Mouse (Mus musculus) ES-Bruce4 (cell line): ENCODE results near the gene Stk17b. TPM values are rescaled to one million over a fixed set of nuclear protein-coding genes. Genes with fewer than 3 reads are reported as not detected.

Experiments
- H3K27ac ChIP-seq: 2 replicates; pipeline ENCODE4 v1.5.1; 2012; ENCODE audit warnings: low read length, inconsistent platforms; ENCODE audit not compliant: insufficient read depth
- H3K27me3 ChIP-seq: 2 replicates; pipeline ENCODE4 v1.6.1; 2012; ENCODE audit warnings: mild to moderate bottlenecking, low read length, inconsistent platforms; ENCODE audit not compliant: control insufficient read depth, poor library complexity, insufficient read depth, severe bottlenecking
- H3K36me3 ChIP-seq: 2 replicates; pipeline ENCODE4 v1.6.1; 2012; ENCODE audit warnings: inconsistent platforms, mild to moderate bottlenecking, low read length, moderate library complexity; ENCODE audit not compliant: control insufficient read depth, poor library complexity, insufficient read depth, severe bottlenecking
- H3K4me1 ChIP-seq: one replicate; pipeline ENCODE4 v1.8.1; 2011; ENCODE audit warnings: low read length; ENCODE audit not compliant: control insufficient read depth, insufficient read depth
- H3K4me3 ChIP-seq: 2 replicates; pipeline ENCODE4 v1.5.1; 2011; ENCODE audit warnings: low read depth, mild to moderate bottlenecking, low read length
- H3K9ac ChIP-seq: 2 replicates; pipeline ENCODE4 v1.6.1; 2012; ENCODE audit warnings: low read depth, mild to moderate bottlenecking, inconsistent platforms; ENCODE audit not compliant: poor library complexity, severe bottlenecking
- H3K9me3 ChIP-seq: replicated peaks from 2 replicates; pipeline ENCODE4 v1.6.1; 2012; ENCODE audit warnings: mild to moderate bottlenecking, low read length, inconsistent platforms; ENCODE audit not compliant: control insufficient read depth, poor library complexity, insufficient read depth, severe bottlenecking
- CTCF ChIP-seq: IDR thresholded peaks from one replicate; pipeline ENCODE4 v1.8.1; 2011; ENCODE audit warnings: low read depth, low read length
- EP300 ChIP-seq: IDR thresholded peaks from 2 replicates; pipeline ENCODE4 v1.6.1; 2011; ENCODE audit warnings: low read depth, low read length; ENCODE audit not compliant: insufficient read depth
- POLR2A ChIP-seq: IDR thresholded peaks from one replicate; pipeline ENCODE4 v1.8.1; 2011; ENCODE audit warnings: low read length; ENCODE audit not compliant: insufficient read depth
- polyA plus RNA-seq: library from polyadenylated mRNA; stranded (reverse); fragments of >200 nt; gene quantifications from 2 replicates; pipeline ENCODE4 v1.2.4, GENCODE M21; 2011; ENCODE audit warnings: low read depth; ENCODE audit not compliant: missing spikeins, insufficient read depth, insufficient read length

Gene Stk17b
- polyA plus RNA-seq, 1 experiment, result 48.1 TPM

DNA sequence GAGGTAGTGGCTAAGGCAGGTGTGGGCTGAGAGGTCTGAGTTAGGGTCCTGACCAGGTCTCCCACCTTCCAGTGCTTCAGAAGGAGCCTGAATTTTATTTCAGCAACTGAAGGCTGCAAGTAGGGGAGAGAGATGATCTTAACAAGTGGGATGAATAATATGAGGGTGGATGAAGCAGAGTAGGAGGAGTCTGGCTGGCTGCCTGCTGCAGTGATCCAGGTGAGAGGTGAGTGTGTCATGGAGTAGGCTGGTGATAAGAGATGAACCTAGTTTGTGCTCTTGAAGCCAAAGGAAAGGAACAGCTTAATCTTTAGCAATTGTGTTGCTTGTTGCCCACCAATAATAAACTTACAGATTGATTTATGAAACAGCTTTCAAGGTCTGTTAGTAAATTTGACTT is 37.0 kb upstream of the Stk17b start:
- H3K4me3 ChIP-seq, result no peak overlapping the region
- H3K27ac ChIP-seq, result no peak overlapping the region
- H3K27me3 ChIP-seq, result no peaks in the 10 kb centered on the region
- no peak overlapping the region for H3K9ac ChIP-seq
- no peak for TF ChIP-seq CTCF
- no peaks in the 10 kb centered on the region for H3K4me1 ChIP-seq
- H3K36me3 ChIP-seq, result no peaks in the 10 kb centered on the region
- no peaks in the 10 kb centered on the region for H3K9me3 ChIP-seq

DNA sequence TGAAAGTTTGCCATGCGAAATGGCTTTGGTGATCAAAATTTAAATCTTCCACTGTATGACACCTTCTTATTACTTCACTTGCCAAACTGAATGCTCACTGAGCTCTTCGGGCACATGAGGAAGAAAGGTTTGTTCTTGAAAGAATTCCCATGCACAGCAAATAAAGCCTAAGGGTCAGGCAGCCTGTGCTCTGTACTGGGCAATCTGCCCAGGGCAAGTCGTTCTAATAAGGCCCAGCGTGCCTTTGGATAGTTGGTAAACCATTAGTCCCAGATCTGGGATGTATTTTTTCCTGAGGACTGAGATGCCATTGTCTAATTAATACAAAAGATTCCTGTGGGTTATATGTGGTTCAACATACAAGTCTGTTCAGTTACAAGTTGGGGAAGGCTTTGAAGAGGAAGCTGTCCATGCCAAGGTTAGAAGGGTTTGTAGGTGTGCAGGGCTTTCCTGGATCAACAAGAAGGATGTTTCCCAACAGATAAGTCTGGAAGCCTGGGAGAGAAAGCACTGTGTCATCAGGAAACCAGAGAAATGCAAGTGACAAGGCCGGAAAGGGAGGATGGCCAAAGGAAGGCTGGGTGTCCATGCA is 35.1 kb upstream of the Stk17b start:
- Histone ChIP-seq H3K4me1 (no peaks in the 10 kb centered on the region), H3K27me3 (no peaks in the 10 kb centered on the region), H3K9ac (no peak overlapping the region)

DNA sequence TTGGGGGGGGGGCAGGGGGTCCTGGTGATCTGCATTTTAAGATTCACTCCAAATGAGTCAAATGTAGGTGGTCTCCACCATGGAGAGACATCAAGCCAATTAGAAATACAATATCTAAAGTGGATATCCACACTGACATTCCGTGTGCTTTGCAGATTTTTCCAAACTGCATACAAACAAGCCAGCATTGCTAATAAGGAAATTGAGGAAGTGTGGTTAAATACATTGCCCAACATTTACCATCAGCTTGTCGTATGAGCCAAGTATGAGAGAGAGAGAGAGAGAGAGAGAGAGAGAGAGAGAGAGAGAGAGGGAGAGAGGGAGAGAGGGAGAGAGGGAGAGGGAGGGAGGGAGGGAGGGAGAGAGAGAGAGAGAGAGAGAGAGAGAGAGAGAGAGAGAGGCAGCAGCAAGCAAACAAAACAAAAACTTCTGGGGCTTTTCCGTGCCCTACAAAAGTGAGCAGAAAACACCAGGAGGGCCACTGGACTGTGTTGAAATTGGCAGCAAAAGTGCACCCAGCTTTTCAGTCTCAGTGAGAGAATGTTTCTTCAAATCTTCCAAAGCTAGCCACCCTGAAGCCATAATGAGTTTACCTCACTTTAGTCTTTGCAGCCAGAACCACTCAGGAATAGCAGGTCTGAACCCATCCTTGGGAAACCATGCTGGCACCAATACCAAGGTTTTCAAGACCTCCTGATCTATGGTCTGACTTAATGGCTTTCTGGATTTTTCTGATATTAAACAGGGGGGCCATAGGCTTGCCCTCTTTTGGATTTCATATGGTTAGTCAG is 33.2 kb upstream of the Stk17b start:
- Histone ChIP-seq H3K27me3 (no peaks in the 10 kb centered on the region), H3K4me1 (no peaks in the 10 kb centered on the region), H3K27ac (no peak overlapping the region), H3K4me3 (no peak overlapping the region), H3K9ac (no peak overlapping the region), H3K36me3 (no peaks in the 10 kb centered on the region), H3K9me3 (no peaks in the 10 kb centered on the region)
- no peak for TF ChIP-seq EP300

More for the DNA sequence above, 35.1 kb upstream of the Stk17b start:
- Histone ChIP-seq H3K36me3 (no peaks in the 10 kb centered on the region), H3K27ac (no peak overlapping the region), H3K9me3 (no peaks in the 10 kb centered on the region), H3K4me3 (no peak overlapping the region)
- no peak for TF ChIP-seq CTCF
- no peak for TF ChIP-seq POLR2A
- no peak for TF ChIP-seq EP300

DNA sequence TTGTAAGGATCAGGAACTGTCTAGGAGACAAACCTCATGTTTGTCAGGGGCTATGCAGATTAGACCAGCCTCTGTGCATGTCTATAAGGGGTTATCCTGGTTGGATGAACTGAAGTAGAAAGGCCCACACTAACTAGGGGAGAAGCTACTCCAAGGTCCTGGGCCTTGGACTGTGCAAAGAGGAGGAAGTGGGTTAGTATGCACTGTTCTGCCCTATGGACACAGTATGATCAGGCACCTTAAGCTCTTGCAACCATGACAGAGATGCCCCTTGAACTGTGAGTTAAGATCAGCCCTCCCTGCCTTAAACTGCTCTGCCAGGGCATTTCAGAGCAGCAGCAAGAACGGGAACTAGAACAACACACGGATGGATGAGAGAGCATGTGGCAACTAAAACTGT is 31.3 kb upstream of the Stk17b start:
- H3K4me1 ChIP-seq, result no peaks in the 10 kb centered on the region
- TF ChIP-seq CTCF (no peak), POLR2A (no peak), EP300 (no peak)
- H3K27me3 ChIP-seq, result no peaks in the 10 kb centered on the region
- no peaks in the 10 kb centered on the region for H3K9me3 ChIP-seq
- H3K9ac ChIP-seq, result no peak overlapping the region
- no peak overlapping the region for H3K4me3 ChIP-seq
- H3K27ac ChIP-seq, result no peak overlapping the region
- H3K36me3 ChIP-seq, result no peaks in the 10 kb centered on the region

DNA sequence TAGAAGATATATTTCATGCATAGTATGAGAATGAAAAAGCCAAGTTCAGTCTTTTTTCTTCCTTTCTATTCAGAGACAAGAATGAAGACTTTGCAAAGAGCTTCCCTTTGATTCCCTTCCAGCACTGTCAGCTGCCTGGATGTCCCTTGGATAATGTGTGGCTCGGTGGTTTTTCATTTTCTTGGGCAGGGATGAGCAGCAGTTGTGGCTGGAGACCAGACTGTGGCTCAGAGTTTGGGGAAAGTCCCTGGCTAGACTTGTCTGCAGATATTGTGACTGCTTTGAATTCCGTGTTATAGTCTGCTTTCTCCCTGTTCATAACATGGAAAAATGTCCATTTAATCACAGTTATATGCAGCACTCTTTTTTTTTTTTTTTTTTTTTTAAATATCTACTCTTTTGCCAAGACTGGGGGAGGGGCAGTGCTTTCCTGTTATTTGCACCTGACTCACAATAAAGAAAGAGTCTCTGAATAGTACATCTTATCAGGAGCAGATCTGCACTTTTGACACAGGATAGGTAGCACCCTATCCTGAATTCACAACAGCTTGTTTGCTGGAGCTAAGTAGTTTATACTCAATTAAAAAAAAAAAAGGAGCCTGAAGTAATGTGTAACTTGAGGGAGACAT is 29.2 kb upstream of the Stk17b start:
- TF ChIP-seq POLR2A (no peak), CTCF (no peak), EP300 (no peak)

DNA sequence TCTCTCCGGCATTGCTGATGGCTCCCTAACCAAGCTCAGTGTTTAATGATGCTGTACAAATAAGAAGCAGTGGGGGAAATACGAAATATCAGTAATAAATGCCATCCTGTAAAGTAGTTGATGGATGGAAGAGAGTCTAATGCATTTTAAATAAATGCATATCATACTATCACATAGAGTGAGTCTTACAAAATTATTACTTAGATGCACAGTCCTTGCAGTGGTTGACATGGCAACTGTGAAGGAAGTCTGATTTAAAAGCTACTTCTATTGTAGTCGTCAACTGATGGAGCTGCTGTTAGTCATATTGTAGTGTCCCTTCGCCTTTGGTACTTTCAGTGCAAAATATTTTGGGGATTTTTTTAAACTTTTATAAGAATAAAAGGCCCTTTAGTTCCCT is 26.9 kb upstream of the Stk17b start:
- no peak overlapping the region for H3K27ac ChIP-seq
- no peak for TF ChIP-seq CTCF
- no peak for TF ChIP-seq POLR2A
- no peak for TF ChIP-seq EP300
- H3K4me3 ChIP-seq, result no peak overlapping the region
- no peak overlapping the region for H3K9ac ChIP-seq
- no peaks in the 10 kb centered on the region for H3K36me3 ChIP-seq
- H3K27me3 ChIP-seq, result no peaks in the 10 kb centered on the region
- no peaks in the 10 kb centered on the region for H3K9me3 ChIP-seq
- H3K4me1 ChIP-seq, result no peaks in the 10 kb centered on the region

More for the DNA sequence above, 29.2 kb upstream of the Stk17b start:
- H3K27ac ChIP-seq, result no peak overlapping the region
- no peak overlapping the region for H3K9ac ChIP-seq
- H3K4me1 ChIP-seq, result no peaks in the 10 kb centered on the region
- no peak overlapping the region for H3K4me3 ChIP-seq
- H3K9me3 ChIP-seq, result no peaks in the 10 kb centered on the region
- no peaks in the 10 kb centered on the region for H3K36me3 ChIP-seq
- no peaks in the 10 kb centered on the region for H3K27me3 ChIP-seq
